Mouse (Mus musculus) heart, embryonic 12.5 days (tissue): ENCODE results near the gene Scgb1b2. TPM values are rescaled to one million over a fixed set of nuclear protein-coding genes. Genes with fewer than 3 reads are reported as not detected.

Source experiments
- ATAC-seq: fragments of 200-750 bp; cut with Nextera tagmentation; 2 replicates; pipeline ENCODE4 v1.8.0; 2017; ENCODE audit warnings: moderate TSS enrichment, moderate library complexity; ENCODE audit not compliant: insufficient number of reproducible peaks, low FRiP score
- H3K27ac ChIP-seq: fragments of 300-500 bp; sonication (generic); 2 replicates; pipeline ENCODE4 v1.5.1; 2016; ENCODE audit warnings: mild to moderate bottlenecking, moderate library complexity; ENCODE audit not compliant: poor library complexity, severe bottlenecking
- H3K27me3 ChIP-seq: fragments of 300-500 bp; sonication (generic); replicated peaks from 2 replicates; pipeline ENCODE4 v1.6.1; 2016; ENCODE audit warnings: mild to moderate bottlenecking, moderate library complexity
- H3K36me3 ChIP-seq: fragments of 300-500 bp; sonication (generic); 2 replicates; pipeline ENCODE4 v1.6.1; 2016; ENCODE audit warnings: mild to moderate bottlenecking, moderate library complexity
- H3K4me1 ChIP-seq: fragments of 300-500 bp; sonication (generic); replicated peaks from 2 replicates; pipeline ENCODE4 v1.6.1; 2016; ENCODE audit warnings: mild to moderate bottlenecking
- H3K4me2 ChIP-seq: fragments of 300-500 bp; sonication (generic); 2 replicates; pipeline ENCODE4 v1.6.1; 2016; ENCODE audit warnings: mild to moderate bottlenecking, moderate library complexity
- H3K4me3 ChIP-seq: fragments of 300-500 bp; sonication (generic); 2 replicates; pipeline ENCODE4 v1.5.1; 2016; ENCODE audit warnings: mild to moderate bottlenecking
- H3K9ac ChIP-seq: fragments of 300-500 bp; sonication (generic); 2 replicates; pipeline ENCODE4 v1.6.1; 2016; ENCODE audit warnings: mild to moderate bottlenecking, moderate library complexity
- H3K9me3 ChIP-seq: fragments of 300-500 bp; sonication (generic); replicated peaks from 2 replicates; pipeline ENCODE4 v1.6.1; 2016; ENCODE audit warnings: mild to moderate bottlenecking, moderate library complexity
- WGBS: fragments of 180-500 bp; shearing (Covaris S2); methylation state at CpG from one replicate; pipeline ENCODE4 v1.1.7; 2016; 5-methylcytosine and 5-hydroxymethylcytosine counted together
- polyA plus RNA-seq: library from polyadenylated mRNA; unstranded; fragments of >200 nt; fragmentation: Nextera tagmentation; extraction: Ambion mirVana; gene quantifications from 2 replicates; pipeline ENCODE4 v1.2.1, GENCODE M21; 2016

Scgb1b2 gene
- not detected in 2 replicates for polyA plus RNA-seq

GRCm38 (mm10) chr7:31291721-31292120, at the start of gene Scgb1b2:
Gene Scgb1b2, minus strand, starts transcription at chr7:31291821.
- Histone ChIP-seq H3K4me1 (no peaks in the 10 kb centered on the region), H3K27ac (no peak within 1 kb of the TSS), H3K36me3 (no peaks in the 10 kb centered on the region), H3K4me3 (no peak within 1 kb of the TSS), H3K4me2 (no peak within 1 kb of the TSS), H3K9ac (no peak within 1 kb of the TSS), H3K9me3 (peaks cover 32% of the 10 kb centered on the region), H3K27me3 (no peaks in the 10 kb centered on the region)
- 73% methylated on average over 3 of the region's 3 CpGs for WGBS
- ATAC-seq = no peak

- H3K4me2 ChIP-seq = no peak within 1 kb of the TSS
- WGBS = 69% methylated on average over 5 of the region's 5 CpGs
- no peaks in the 10 kb centered on the region for H3K36me3 ChIP-seq
- H3K9ac ChIP-seq = no peak within 1 kb of the TSS
- H3K27me3 ChIP-seq = no peaks in the 10 kb centered on the region
- no peak for ATAC-seq
- no peaks in the 10 kb centered on the region for H3K4me1 ChIP-seq
- H3K27ac ChIP-seq = no peak within 1 kb of the TSS
- H3K4me3 ChIP-seq = no peak within 1 kb of the TSS
- H3K9me3 ChIP-seq = peaks cover 37% of the 10 kb centered on the region
These were observed 1.4 kb downstream of the Scgb1b2 start, which contains the start of gene Scgb2b2 for GRCm38 (mm10) chr7:31290208-31290607. Gene Scgb2b2, plus strand, starts transcription at chr7:31290508.

Other genes with a start within 250 kb of the Scgb1b2 start
- 34.8 and 37.3 TPM in 2 replicates for gene Fxyd5, start 249.3 kb downstream of the Scgb1b2 start, polyA plus RNA-seq
- gene Fxyd7, start 240.4 kb downstream of the Scgb1b2 start, polyA plus RNA-seq = 1.4 and 1.7 TPM in 2 replicates
- gene Fxyd1, start 234.6 kb downstream of the Scgb1b2 start, polyA plus RNA-seq = 927 and 934 TPM in 2 replicates
- gene Lgi4, start 232.5 kb downstream of the Scgb1b2 start, polyA plus RNA-seq = 0.14 TPM in 1 of 2 replicates, not detected in the other
- 0.15 and 0.23 TPM in 2 replicates for gene Fxyd3, start 215.1 kb downstream of the Scgb1b2 start, polyA plus RNA-seq
- 1.9 and 2.0 TPM in 2 replicates for gene Hpn, start 176.5 kb downstream of the Scgb1b2 start, polyA plus RNA-seq
- 5.3 and 5.7 TPM in 2 replicates for gene Scn1b, start 164.8 kb downstream of the Scgb1b2 start, polyA plus RNA-seq
- gene Gramd1a, start 135.9 kb downstream of the Scgb1b2 start, polyA plus RNA-seq = 63.4 and 64.6 TPM in 2 replicates
- not detected in 2 replicates for gene Scgb2b2, start 1.3 kb downstream of the Scgb1b2 start, polyA plus RNA-seq
- not detected in 2 replicates for gene Scgb2b3, start 70.3 kb upstream of the Scgb1b2 start, polyA plus RNA-seq
- gene Scgb1b3, start 83.8 kb upstream of the Scgb1b2 start, polyA plus RNA-seq = not detected in 2 replicates